Mouse (Mus musculus): ENCODE results near the gene Cpm.

DNA sequence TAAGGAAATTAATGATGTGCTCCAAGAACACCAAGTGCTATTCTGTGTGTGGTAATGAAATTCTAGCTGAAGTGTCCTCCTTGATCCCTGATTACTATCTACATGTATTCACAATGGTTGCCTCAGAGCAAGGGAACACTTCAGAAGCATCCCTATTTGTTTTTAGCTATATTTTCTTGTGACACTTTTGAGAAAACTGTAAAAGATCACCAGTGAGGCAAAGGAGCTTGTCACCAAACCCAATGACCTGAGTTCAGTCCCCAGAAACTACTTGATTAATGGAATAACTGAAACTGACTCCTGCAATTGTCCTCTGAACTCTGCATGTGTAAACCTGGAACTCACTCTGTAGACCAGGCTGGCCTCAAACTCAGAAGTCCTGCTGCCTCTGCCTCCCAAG, 5.9 kb upstream of the Cpm start:
- TF ChIP-seq USF1 (IDR thresholded peaks at IDR 0.05; ENCODE audit: low read depth) (no peak), POLR2A (IDR thresholded peaks at IDR 0.05; ENCODE audit: insufficient read length, low read depth) (no peak), E2F4 (IDR thresholded peaks at IDR 0.05; ENCODE audit: insufficient read depth) (no peak), MYOG (IDR thresholded peaks at IDR 0.05; ENCODE audit: control insufficient read depth in 1 of 3, insufficient read depth in 1 of 3, insufficient read length in 2 of 3, low read depth in 2 of 3) (no peak), MYOD1 (IDR thresholded peaks at IDR 0.05; ENCODE audit: control insufficient read depth in 1 of 3, insufficient read length in 2 of 3, low read depth in 2 of 3) (no peak), TCF3 (IDR thresholded peaks at IDR 0.05; ENCODE audit: insufficient read length, low read depth) (no peak), MAX (IDR thresholded peaks at IDR 0.05; ENCODE audit: low read depth) (no peak), REST (IDR thresholded peaks at IDR 0.05; ENCODE audit: insufficient read depth, insufficient read length) (no peak), SRF (IDR thresholded peaks at IDR 0.05; ENCODE audit: control insufficient read depth, insufficient read length, low read depth) (no peak)
